In the genomic region with DNA sequence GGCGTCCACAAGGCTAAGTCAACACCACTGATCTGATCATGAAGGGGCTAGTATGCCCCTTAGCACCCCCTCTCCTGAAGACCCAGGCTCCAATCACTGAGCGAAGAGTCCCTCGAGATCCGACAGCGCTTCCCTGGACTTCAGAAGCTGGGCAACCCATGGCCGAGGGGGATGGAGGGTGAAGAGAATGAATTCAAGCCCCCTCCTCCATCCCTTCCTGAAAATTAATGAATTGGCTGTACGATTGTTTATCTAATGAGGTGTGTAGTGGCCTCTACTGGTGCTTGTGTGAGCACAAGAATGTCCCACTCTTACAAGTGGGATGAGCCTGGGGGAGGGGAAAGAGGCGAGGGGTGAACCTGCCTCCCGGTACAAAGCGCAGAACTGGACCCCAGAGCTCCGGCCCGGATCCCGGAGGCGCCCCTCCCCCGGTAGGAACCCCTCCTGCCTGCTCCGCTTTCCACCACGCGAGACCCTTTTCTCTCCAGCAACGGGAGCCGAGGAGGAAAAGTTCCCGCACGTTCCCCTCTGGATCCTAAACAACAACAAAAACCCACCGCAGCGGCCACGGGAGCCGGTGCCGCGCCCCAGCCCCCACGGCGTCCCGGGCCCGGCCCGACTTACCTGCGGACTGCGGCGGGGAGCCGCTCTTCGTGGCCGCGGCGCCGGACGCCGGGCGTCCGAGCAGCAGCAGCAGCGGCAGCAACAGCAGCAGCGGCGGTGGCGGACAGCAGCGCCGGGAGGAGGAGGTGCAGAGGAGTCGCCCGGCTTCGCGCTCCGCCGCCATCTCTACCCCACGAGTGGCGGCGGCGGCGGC, we compare ENCODE assay signal across 8 mouse cellular contexts. TPM values are rescaled to one million over a fixed set of nuclear protein-coding genes. Genes with fewer than 3 reads are reported as not detected.
DNase-seq lines count a peak whose midpoint lies in the region; ATAC-seq and TF ChIP-seq lines count a peak whose summit lies in the region.

No protein-coding gene starts in this region.

- under 1% methylated on average over 63 of the region's 63 CpGs for WGBS in forebrain, embryonic 10.5 days
- WGBS in heart, embryonic 15.5 days, result under 1% methylated on average over 60 of the region's 63 CpGs

- peak overlapping the region; percentile 37 for H3K9ac ChIP-seq in CH12.LX (ENCODE audit: insufficient read depth, low read depth)
- H3K9ac ChIP-seq in heart, embryonic 15.5 days, result peak overlapping the region; percentile 94

- DNase-seq in CH12.LX (ENCODE audit: extremely low read depth), result no peak
- DNase-seq in adrenal gland, postnatal 4 days (ENCODE audit: low spot score in 2 of 2), result peak; percentile 15 to 19
- peak; percentile 66 for DNase-seq in forebrain, embryonic 10.5 days (ENCODE audit: extremely low spot score, low spot score)
- DNase-seq in layer of hippocampus, adult 8-10 months (ENCODE audit: low spot score in 2 of 2), result peak; percentile 19 to 32
- peak; percentile 31 to 53 for DNase-seq in lung, adult 18-20 months
- DNase-seq in ovary, postnatal 14 days (ENCODE audit: low spot score), result peak; percentile 36
- DNase-seq in yolk sac, embryonic 10.5 days (ENCODE audit: low spot score), result peak; percentile 53

- no peak for TF ChIP-seq EP300 in CH12.LX (IDR thresholded peaks at IDR 0.05; ENCODE audit: low read length)

- peak overlapping the region; percentile 69 for H3K4me2 ChIP-seq in CH12.LX (ENCODE audit: insufficient read depth, low read depth, poor library complexity, severe bottlenecking)
- peak overlapping the region; percentile 82 for H3K4me2 ChIP-seq in heart, embryonic 15.5 days

- H3K36me3 ChIP-seq in CH12.LX (replicated peaks in 1 of 2; ENCODE audit: control insufficient read depth in 1 of 2, insufficient read depth in 1 of 2, low read length in 1 of 2), result no peaks in the 10 kb centered on the region
- peaks cover 5% of the 10 kb centered on the region; the same call in 1 of the 2 replicates for H3K36me3 ChIP-seq in forebrain, embryonic 10.5 days (replicated peaks)
- H3K36me3 ChIP-seq in heart, embryonic 15.5 days, result no peaks in the 10 kb centered on the region

- peak overlapping the region in 2 of 3 experiments; percentile 58 to 61 for H3K4me3 ChIP-seq in CH12.LX (replicated peaks in 1 of 3; ENCODE audit: low read depth in 2 of 3, low read length in 2 of 3, poor library complexity in 1 of 3)
- H3K4me3 ChIP-seq in forebrain, embryonic 10.5 days, result peak overlapping the region; percentile 97
- H3K4me3 ChIP-seq in heart, embryonic 15.5 days, result peak overlapping the region; percentile 95

- no peak overlapping the region for H3K27ac ChIP-seq in CH12.LX (ENCODE audit: insufficient read depth, low read depth)
- peak overlapping the region; percentile 98 for H3K27ac ChIP-seq in forebrain, embryonic 10.5 days
- peak overlapping the region; percentile 99 for H3K27ac ChIP-seq in heart, embryonic 15.5 days

- peaks cover 0 to 9% of the 10 kb centered on the region in 2 experiments; a peak in 1 of 4 replicates for H3K4me1 ChIP-seq in CH12.LX (ENCODE audit: control insufficient read depth in 1 of 2, insufficient read depth in 2 of 2)
- H3K4me1 ChIP-seq in forebrain, embryonic 10.5 days, result peaks cover 52% of the 10 kb centered on the region
- H3K4me1 ChIP-seq in heart, embryonic 15.5 days (replicated peaks), result peaks cover 22% of the 10 kb centered on the region

- dilution Hi-C loops in CH12.LX (cut with MboI; ENCODE audit: extremely low pct_ligation_motif_present, extremely low pct_unique_long_range_greater_than_20kb, low sequenced_read_pairs), result no loop called here

- TF ChIP-seq RAD21 in CH12.LX (IDR thresholded peaks at IDR 0.05; ENCODE audit: low read depth, low read length), result no peak

- H3K9me3 ChIP-seq in CH12.LX (replicated peaks; ENCODE audit: low read length), result peaks cover 3% of the 10 kb centered on the region
- peaks cover 4% of the 10 kb centered on the region; the same call in 1 of the 2 replicates for H3K9me3 ChIP-seq in forebrain, embryonic 10.5 days
- H3K9me3 ChIP-seq in heart, embryonic 15.5 days (replicated peaks), result no peaks in the 10 kb centered on the region

- H3K27me3 ChIP-seq in CH12.LX (replicated peaks), result no peaks in the 10 kb centered on the region
- H3K27me3 ChIP-seq in forebrain, embryonic 10.5 days (ENCODE audit: poor library complexity, severe bottlenecking), result peaks cover 4% of the 10 kb centered on the region; the same call in 1 of the 2 replicates
- H3K27me3 ChIP-seq in heart, embryonic 15.5 days, result no peaks in the 10 kb centered on the region

- in situ Hi-C loops in CH12.LX (cut with MboI; ENCODE audit: low pct_ligation_motif_present, low pct_unique_long_range_greater_than_20kb, low sequenced_read_pairs), result no loop called here

- no peak for TF ChIP-seq CTCF in CH12.LX (conservative IDR thresholded peaks at IDR 0.05 in 1 of 2, IDR thresholded peaks at IDR 0.05 in 1 of 2; ENCODE audit: low read depth in 2 of 2, low read length in 2 of 2)

- TF ChIP-seq POLR2A in CH12.LX (IDR thresholded peaks at IDR 0.05; ENCODE audit: low read depth, low read length), result no peak

- ATAC-seq in heart, embryonic 15.5 days (replicated peaks; ENCODE audit: insufficient number of reproducible peaks, insufficient read depth, low FRiP score, low read depth), result 0 out of 2 replicates have a peak, but pooled peaks have one; percentile 23

- no peaks in the 10 kb centered on the region for H3K79me2 ChIP-seq in CH12.LX (replicated peaks; ENCODE audit: control insufficient read depth, extremely low read depth, insufficient read depth, poor library complexity, severe bottlenecking)

TF ChIP-seq in CH12.LX, 34 proteins besides CTCF, POLR2A, EP300 and RAD21:
- TF ChIP-seq TBP (conservative IDR thresholded peaks at IDR 0.05; ENCODE audit: low read depth, low read length) (no peak), SMC3 (IDR thresholded peaks at IDR 0.05; ENCODE audit: low read depth, low read length) (no peak), USF2 (conservative IDR thresholded peaks at IDR 0.05; ENCODE audit: low read depth, low read length) (no peak), JUN (IDR thresholded peaks at IDR 0.05; ENCODE audit: insufficient read depth, low read depth, low read length) (no peak), ZC3H11A (IDR thresholded peaks at IDR 0.05; ENCODE audit: low read depth, low read length) (no peak), USF1 (IDR thresholded peaks at IDR 0.05; ENCODE audit: low read depth, low read length) (no peak), SIN3A (IDR thresholded peaks at IDR 0.05; ENCODE audit: low read length) (no peak), ZKSCAN1 (IDR thresholded peaks at IDR 0.05; ENCODE audit: borderline replicate concordance, low read depth, low read length) (no peak), ZMIZ1 (IDR thresholded peaks at IDR 0.05; ENCODE audit: low read depth, low read length) (no peak), ZNF384 (IDR thresholded peaks at IDR 0.05; ENCODE audit: low read depth, low read length) (no peak), KAT2A (IDR thresholded peaks at IDR 0.05; ENCODE audit: insufficient replicate concordance, low read length) (no peak), ELF1 (IDR thresholded peaks at IDR 0.05; ENCODE audit: low read depth, low read length) (no peak), POLR2AphosphoS2 (IDR thresholded peaks at IDR 0.05; ENCODE audit: low read depth, low read length) (no peak), PAX5 (IDR thresholded peaks at IDR 0.05; ENCODE audit: low read length) (no peak), GABPA (IDR thresholded peaks at IDR 0.05; ENCODE audit: insufficient replicate concordance, low read depth, low read length) (no peak), MAZ (IDR thresholded peaks at IDR 0.05; ENCODE audit: low read depth, low read length) (no peak), MAX (IDR thresholded peaks at IDR 0.05; ENCODE audit: low read length) (no peak), UBTF (IDR thresholded peaks at IDR 0.05; ENCODE audit: low read depth, low read length) (no peak)

RNA-seq across cellular contexts. Expression of gene Neo1, which starts 0.7 kb away (rescaled TPM):
- total RNA-seq in CH12.LX (2012; rRNA removed) (0.76 and 0.85 TPM in 2 replicates), CH12.LX (2014; rRNA removed) (1.4 and 1.5 TPM in 2 replicates)
- 1.5 and 2.1 TPM in 2 replicates for polyA plus RNA-seq in CH12.LX (2012; ENCODE audit: insufficient read length, low read depth)
- total RNA-seq in adrenal gland, postnatal 4 days (2021), result 10 to 100 TPM; 93.1 to 95.7 TPM
- polyA plus RNA-seq in forebrain, embryonic 10.5 days (2016; fragmentation: Nextera tagmentation; extraction: Ambion mirVana), result 26.7 and 28.8 TPM in 2 replicates
- polyA plus RNA-seq in heart, embryonic 15.5 days (2015; fragmentation: Nextera tagmentation; extraction: Ambion mirVana), result 22.9 and 27.9 TPM in 2 replicates
- 10 to 100 TPM; 70.6 to 83.3 (median 79.0) TPM for total RNA-seq in layer of hippocampus, adult 8-10 months (2022)

Comparison
In these comparisons a context has a peak if more than half of its experiments do, and no peak if none do; other contexts are left out.
1. RNA of gene Neo1, which starts 0.7 kb away (total RNA-seq): 93.1 to 95.7 TPM in adrenal gland, postnatal 4 days and 70.6 to 83.3 TPM in layer of hippocampus, adult 8-10 months; 0.76 to 1.5 TPM in CH12.LX; every median in the first group is over 10 times any median in the second.
2. Peak in every context shown above with its lines, with median percentiles within 50 percentile points of each other: H3K4me3 ChIP-seq.